Mouse (Mus musculus) intestine, embryonic 15.5 days (tissue): ENCODE results near the gene Naglu. TPM values are rescaled to one million over a fixed set of nuclear protein-coding genes. Genes with fewer than 3 reads are reported as not detected.
A peak's percentile ranks its signal among the peaks of the same experiment; 100 is the strongest.
"Not testable (repeated sequence)": the region's sequence is repeated elsewhere in the genome, so short reads cannot be mapped to it uniquely, and the experiment has no call there.

Experiments
- ATAC-seq: fragments of 200-750 bp; cut with Nextera tagmentation; 2 replicates; pipeline ENCODE4 v1.8.0; 2017; ENCODE audit warnings: moderate TSS enrichment, moderate library complexity
- H3K27ac ChIP-seq: fragments of 300-500 bp; sonication (generic); 2 replicates; pipeline ENCODE4 v1.5.1; 2015; ENCODE audit warnings: mild to moderate bottlenecking, inconsistent platforms
- H3K27me3 ChIP-seq: fragments of 300-500 bp; sonication (generic); replicated peaks from 2 replicates; pipeline ENCODE4 v1.6.1; 2015; ENCODE audit warnings: inconsistent platforms
- H3K36me3 ChIP-seq: fragments of 300-500 bp; sonication (generic); 2 replicates; pipeline ENCODE4 v1.6.1; 2015; ENCODE audit warnings: inconsistent platforms
- H3K4me1 ChIP-seq: fragments of 300-500 bp; sonication (generic); replicated peaks from 2 replicates; pipeline ENCODE4 v1.6.1; 2015; ENCODE audit warnings: inconsistent platforms
- H3K4me2 ChIP-seq: fragments of 300-500 bp; sonication (generic); replicated peaks from 2 replicates; pipeline ENCODE4 v1.6.1; 2015; ENCODE audit warnings: mild to moderate bottlenecking, inconsistent platforms
- H3K4me3 ChIP-seq: fragments of 300-500 bp; sonication (generic); replicated peaks from 2 replicates; pipeline ENCODE4 v1.5.1; 2015; ENCODE audit warnings: inconsistent platforms
- H3K9ac ChIP-seq: fragments of 300-500 bp; sonication (generic); 2 replicates; pipeline ENCODE4 v1.6.1; 2015; ENCODE audit warnings: inconsistent platforms
- H3K9me3 ChIP-seq: fragments of 300-500 bp; sonication (generic); 2 replicates; pipeline ENCODE4 v1.6.1; 2016; ENCODE audit warnings: inconsistent platforms
- WGBS: fragments of 180-500 bp; shearing (Covaris S2); methylation state at CpG from one replicate; pipeline ENCODE4 v1.1.7; 2015; 5-methylcytosine and 5-hydroxymethylcytosine counted together
- polyA plus RNA-seq: library from polyadenylated mRNA; unstranded; fragments of >200 nt; fragmentation: Nextera tagmentation; extraction: Ambion mirVana; gene quantifications from 2 replicates; pipeline ENCODE4 v1.2.1, GENCODE M21; 2015

The Naglu gene
- polyA plus RNA-seq, 1 experiment from 2014 or later = 14.9 TPM

- Histone ChIP-seq H3K9me3 (no peaks in the 10 kb centered on the region), H3K4me1 (peaks cover 18% of the 10 kb centered on the region), H3K27me3 (no peaks in the 10 kb centered on the region), H3K36me3 (0 out of 2 replicates have a peak, but pooled peaks cover 6% of the 10 kb centered on the region), H3K27ac (no peak overlapping the region), H3K4me2 (peak overlapping the region; percentile 86), H3K9ac (0 out of 2 replicates have a peak overlapping the region, but pooled peaks have one; percentile 95), H3K4me3 (peak overlapping the region; percentile 95)
- WGBS = 17% methylated on average over 4 of the region's 4 CpGs
- no peak for ATAC-seq
These were observed 48.3 kb downstream of the Naglu start for GRCm38 (mm10) chr11:101118105-101118504.

GRCm38 (mm10) chr11:101119131-101119760 lies 49.4 kb downstream of the Naglu start:
- peaks cover 18% of the 10 kb centered on the region for H3K4me1 ChIP-seq
- 0 out of 2 replicates have a peak, but pooled peaks cover 6% of the 10 kb centered on the region for H3K36me3 ChIP-seq
- under 1% methylated on average over 37 of the region's 39 CpGs for WGBS
- no peaks in the 10 kb centered on the region for H3K9me3 ChIP-seq
- peak; percentile 82 for ATAC-seq
- H3K9ac ChIP-seq = peak overlapping the region; percentile 95
- no peaks in the 10 kb centered on the region for H3K27me3 ChIP-seq
- peak overlapping the region; percentile 85 for H3K27ac ChIP-seq
- H3K4me2 ChIP-seq = peak overlapping the region; percentile 86
- peak overlapping the region; percentile 95 for H3K4me3 ChIP-seq

GRCm38 (mm10) chr11:101119761-101120544 lies 50.1 kb downstream of the Naglu start, which contains the start of the genes Retreg3 and Tubg1:
TSS of gene Retreg3 (minus strand) at chr11:101119893.
TSS of gene Tubg1 (plus strand) at chr11:101119938.
- 0 out of 2 replicates have a peak, but pooled peaks cover 6% of the 10 kb centered on the region for H3K36me3 ChIP-seq
- H3K27ac ChIP-seq = peak within 1 kb of the TSS; percentile 87
- H3K4me3 ChIP-seq = peak within 1 kb of the TSS; percentile 95
- WGBS = under 1% methylated on average over 61 of the region's 61 CpGs
- H3K9me3 ChIP-seq = no peaks in the 10 kb centered on the region
- peak; percentile 98 for ATAC-seq
- H3K4me1 ChIP-seq = peaks cover 18% of the 10 kb centered on the region
- H3K27me3 ChIP-seq = no peaks in the 10 kb centered on the region
- H3K4me2 ChIP-seq = peak within 1 kb of the TSS; percentile 86
- H3K9ac ChIP-seq = peak within 1 kb of the TSS; percentile 95

GRCm38 (mm10) chr11:101120545-101121188 lies 50.9 kb downstream of the Naglu start:
- 0 out of 2 replicates have a peak, but pooled peaks cover 6% of the 10 kb centered on the region for H3K36me3 ChIP-seq
- H3K27ac ChIP-seq = peak overlapping the region; percentile 87
- H3K4me1 ChIP-seq = peaks cover 18% of the 10 kb centered on the region
- ATAC-seq = no peak
- H3K9me3 ChIP-seq = no peaks in the 10 kb centered on the region
- peak overlapping the region; percentile 73 for H3K9ac ChIP-seq
- peak overlapping the region; percentile 95 for H3K4me3 ChIP-seq
- peak overlapping the region; percentile 86 for H3K4me2 ChIP-seq
- 20% methylated on average over 19 of the region's 19 CpGs for whole genome bisulfite sequencing
- H3K27me3 ChIP-seq = no peaks in the 10 kb centered on the region

GRCm38 (mm10) chr11:101124494-101124893 lies 54.7 kb downstream of the Naglu start:
- not testable (repeated sequence) for ATAC-seq, H3K9ac ChIP-seq, H3K4me3 ChIP-seq, H3K4me1 ChIP-seq, H3K27me3 ChIP-seq, H3K9me3 ChIP-seq, H3K4me2 ChIP-seq, H3K27ac ChIP-seq
- 94% methylated on average over 8 of the region's 8 CpGs for WGBS
- peaks cover 17% of the 10 kb centered on the region for H3K36me3 ChIP-seq

- not testable (repeated sequence) for ATAC-seq
These were observed 55.2 kb downstream of the Naglu start for GRCm38 (mm10) chr11:101125008-101125407.

GRCm38 (mm10) chr11:101127075-101127474 lies 57.3 kb downstream of the Naglu start:
- Histone ChIP-seq H3K4me3 (no peak overlapping the region), H3K36me3 (peaks cover 17% of the 10 kb centered on the region), H3K27me3 (no peaks in the 10 kb centered on the region), H3K4me2 (no peak overlapping the region), H3K9ac (no peak overlapping the region), H3K27ac (no peak overlapping the region), H3K9me3 (no peaks in the 10 kb centered on the region), H3K4me1 (peaks cover 9% of the 10 kb centered on the region; the same call in 1 of the 2 replicates)
- WGBS = 91% methylated on average over 1 of the region's 1 CpGs
- no peak for ATAC-seq

More at GRCm38 (mm10) chr11:101125008-101125407, 55.2 kb downstream of the Naglu start:
- WGBS = 95% methylated on average over 9 of the region's 9 CpGs
- H3K9me3 ChIP-seq, H3K27me3 ChIP-seq, H3K4me1 ChIP-seq, H3K27ac ChIP-seq, H3K9ac ChIP-seq, H3K4me3 ChIP-seq, H3K4me2 ChIP-seq: not testable (repeated sequence)
- peaks cover 17% of the 10 kb centered on the region for H3K36me3 ChIP-seq

Other genes starting within 250 kb of the Naglu start
- 24.2 and 26.8 TPM in 2 replicates for gene Stat5b, start 219.3 kb upstream of the Naglu start, polyA plus RNA-seq
- 5.5 and 6.0 TPM in 2 replicates for gene Stat5a, start 210.7 kb upstream of the Naglu start, polyA plus RNA-seq
- 45.8 and 48.9 TPM in 2 replicates for gene Stat3, start 130.5 kb upstream of the Naglu start, polyA plus RNA-seq
- gene Cavin1, start 99.1 kb upstream of the Naglu start, polyA plus RNA-seq = 223 and 237 TPM in 2 replicates
- 35.4 and 36.2 TPM in 2 replicates for gene Atp6v0a1, start 60.6 kb upstream of the Naglu start, polyA plus RNA-seq
- gene Hsd17b1, start 8.4 kb downstream of the Naglu start, polyA plus RNA-seq = not detected in 2 replicates
- gene Coasy, start 12.6 kb downstream of the Naglu start, polyA plus RNA-seq = 41.8 and 43.9 TPM in 2 replicates
- 65.0 and 65.4 TPM in 2 replicates for gene Mlx, start 17.3 kb downstream of the Naglu start, polyA plus RNA-seq
- 22.6 and 23.4 TPM in 2 replicates for gene Psmc3ip, start 25.4 kb downstream of the Naglu start, polyA plus RNA-seq
- gene Retreg3, start 49.9 kb downstream of the Naglu start, polyA plus RNA-seq = 17.0 and 17.2 TPM in 2 replicates
- 58.7 and 59.2 TPM in 2 replicates for gene Tubg1, start 49.9 kb downstream of the Naglu start, polyA plus RNA-seq
- 4.4 and 4.8 TPM in 2 replicates for gene Tubg2, start 85.9 kb downstream of the Naglu start, polyA plus RNA-seq
- gene Cntnap1, start 100.5 kb downstream of the Naglu start, polyA plus RNA-seq = 0.82 and 1.0 TPM in 2 replicates
- 11.1 and 12.7 TPM in 2 replicates for gene Plekhh3, start 101.3 kb downstream of the Naglu start, polyA plus RNA-seq
- gene Ccr10, start 105.4 kb downstream of the Naglu start, polyA plus RNA-seq = 0.25 and 0.36 TPM in 2 replicates
- 16.0 and 16.3 TPM in 2 replicates for gene Ezh1, start 156.5 kb downstream of the Naglu start, polyA plus RNA-seq
- gene Ramp2, start 176.0 kb downstream of the Naglu start, polyA plus RNA-seq = 98.5 and 114 TPM in 2 replicates
- gene Vps25, start 183.7 kb downstream of the Naglu start, polyA plus RNA-seq = 135 and 142 TPM in 2 replicates
- 12.3 and 12.7 TPM in 2 replicates for gene Wnk4, start 190.6 kb downstream of the Naglu start, polyA plus RNA-seq
- gene Cntd1, start 209.0 kb downstream of the Naglu start, polyA plus RNA-seq = 0.72 and 1.1 TPM in 2 replicates
- 250 and 261 TPM in 2 replicates for gene Coa3, start 209.1 kb downstream of the Naglu start, polyA plus RNA-seq
- gene Becn1, start 232.3 kb downstream of the Naglu start, polyA plus RNA-seq = 132 and 143 TPM in 2 replicates
- gene Psme3, start 246.2 kb downstream of the Naglu start, polyA plus RNA-seq = 137 and 147 TPM in 2 replicates